Mouse (Mus musculus): Measurements from ENCODE around the gene Psmb3. TPM values are rescaled to one million over a fixed set of nuclear protein-coding genes. Genes with fewer than 3 reads are reported as not detected.

Psmb3 gene
- total RNA-seq (2023): 100 to 1,000 TPM; 119 to 126 TPM

DNA sequence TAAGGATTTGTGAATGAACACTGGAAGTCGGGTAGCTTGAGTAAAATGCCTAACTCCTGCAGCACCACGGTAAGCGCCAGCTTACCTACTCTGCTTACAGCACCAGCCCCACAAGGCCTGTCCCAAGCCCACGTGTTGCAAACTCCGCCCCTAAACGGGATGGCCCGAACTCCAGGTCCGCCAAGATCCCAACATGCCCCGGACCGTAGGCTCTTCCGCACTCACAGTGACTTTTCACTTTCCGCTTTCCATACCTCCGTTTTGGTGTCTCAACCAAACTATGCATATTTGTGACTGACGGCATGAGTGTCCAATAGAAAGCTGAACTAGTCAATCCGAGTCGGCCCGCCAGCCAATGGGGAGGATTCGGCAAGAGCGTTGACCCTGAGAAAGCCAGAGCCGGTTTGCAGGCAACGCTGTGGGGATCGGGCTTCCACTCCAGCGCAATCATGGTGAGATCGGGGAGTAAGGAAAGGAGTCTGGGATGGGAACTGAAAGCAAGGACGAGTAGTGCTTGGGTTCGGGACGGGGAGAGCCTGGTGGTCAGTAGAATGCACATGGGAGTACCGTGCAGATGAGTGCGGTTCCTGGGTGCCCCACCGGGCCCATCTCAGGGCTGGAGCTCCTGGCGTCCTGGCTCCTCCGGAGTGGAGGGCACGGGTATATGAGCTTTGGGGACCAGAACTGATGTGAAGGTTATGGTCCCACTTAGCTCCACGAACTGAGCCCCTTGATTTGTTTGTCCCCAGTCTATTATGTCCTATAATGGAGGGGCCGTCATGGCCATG lies at the start of gene Psmb3:
Gene Psmb3 (plus strand): TSS at position 361 of the 788 bp plus-strand sequence.

DNA sequence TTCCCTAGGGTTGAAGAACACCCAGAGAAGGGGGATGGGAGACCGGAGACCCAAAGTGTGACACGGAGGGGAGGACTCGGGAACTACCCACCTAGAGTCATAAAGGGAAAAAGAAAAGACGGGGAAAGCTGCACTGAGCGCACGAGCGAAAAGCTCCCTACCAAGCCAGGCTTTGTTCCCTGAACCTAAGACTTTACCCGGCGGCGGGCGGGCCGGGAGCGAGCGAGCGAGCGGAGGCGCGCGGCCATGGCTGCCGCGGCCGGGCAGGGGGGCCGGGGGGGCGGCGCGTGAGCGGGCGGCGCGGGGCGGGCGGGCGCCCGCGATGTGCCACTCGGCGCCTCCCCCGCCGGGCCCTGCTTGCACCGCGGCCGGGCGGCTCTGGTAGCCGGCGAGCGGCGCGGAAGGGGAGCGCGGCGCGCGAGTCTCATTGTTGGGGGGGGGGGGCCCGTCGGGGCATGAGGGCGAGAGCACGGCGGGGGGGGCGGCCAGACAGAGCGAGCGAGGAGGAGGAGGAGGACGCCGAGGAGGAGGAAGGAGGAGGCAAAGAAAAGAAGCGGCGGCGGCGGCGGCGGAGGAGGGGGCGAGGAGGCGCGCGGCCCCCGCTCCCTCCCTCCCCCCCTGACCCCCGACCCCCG lies 40.2 kb upstream of the Psmb3 start, which contains the start of gene Mllt6:
Gene Mllt6 (plus strand): TSS at position 522 of the 635 bp plus-strand sequence.

DNA sequence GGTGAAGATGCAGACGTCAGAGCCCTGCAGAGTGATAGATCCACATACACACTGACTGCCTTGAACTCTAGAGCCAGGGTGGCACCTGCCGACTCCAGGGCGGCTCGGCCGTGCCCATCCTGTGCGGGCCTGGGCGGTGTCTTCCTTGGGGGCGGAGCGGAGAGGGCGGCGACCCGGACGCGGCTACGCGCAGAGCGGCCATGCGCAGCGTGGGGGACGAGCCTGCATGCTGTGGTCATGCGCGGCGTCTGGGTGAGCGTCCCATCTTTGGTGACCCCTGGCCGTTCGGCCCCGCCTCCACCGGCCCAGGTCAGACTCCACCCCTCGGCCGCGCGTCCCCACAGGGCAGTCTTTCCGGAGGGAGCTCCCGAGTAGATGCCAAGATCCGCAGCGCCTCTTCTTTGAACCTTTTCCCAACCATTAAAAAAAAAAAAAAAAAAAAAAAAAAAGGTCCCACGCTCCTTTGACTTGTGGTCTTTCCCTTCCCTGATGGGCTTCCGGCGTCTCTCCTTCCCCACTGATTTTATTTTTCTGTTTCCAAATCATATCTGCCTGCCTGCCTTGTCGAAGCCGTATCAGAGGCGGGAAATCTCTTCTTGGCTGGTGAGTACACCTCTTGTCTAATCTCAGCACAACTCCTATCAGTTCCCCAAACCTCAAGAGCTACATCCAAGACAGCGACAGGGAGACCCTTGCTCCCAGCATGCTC lies 17.4 kb upstream of the Psmb3 start, which contains the start of gene Cisd3:
Gene Cisd3 (plus strand): TSS at position 214 of the 709 bp plus-strand sequence.

DNA sequence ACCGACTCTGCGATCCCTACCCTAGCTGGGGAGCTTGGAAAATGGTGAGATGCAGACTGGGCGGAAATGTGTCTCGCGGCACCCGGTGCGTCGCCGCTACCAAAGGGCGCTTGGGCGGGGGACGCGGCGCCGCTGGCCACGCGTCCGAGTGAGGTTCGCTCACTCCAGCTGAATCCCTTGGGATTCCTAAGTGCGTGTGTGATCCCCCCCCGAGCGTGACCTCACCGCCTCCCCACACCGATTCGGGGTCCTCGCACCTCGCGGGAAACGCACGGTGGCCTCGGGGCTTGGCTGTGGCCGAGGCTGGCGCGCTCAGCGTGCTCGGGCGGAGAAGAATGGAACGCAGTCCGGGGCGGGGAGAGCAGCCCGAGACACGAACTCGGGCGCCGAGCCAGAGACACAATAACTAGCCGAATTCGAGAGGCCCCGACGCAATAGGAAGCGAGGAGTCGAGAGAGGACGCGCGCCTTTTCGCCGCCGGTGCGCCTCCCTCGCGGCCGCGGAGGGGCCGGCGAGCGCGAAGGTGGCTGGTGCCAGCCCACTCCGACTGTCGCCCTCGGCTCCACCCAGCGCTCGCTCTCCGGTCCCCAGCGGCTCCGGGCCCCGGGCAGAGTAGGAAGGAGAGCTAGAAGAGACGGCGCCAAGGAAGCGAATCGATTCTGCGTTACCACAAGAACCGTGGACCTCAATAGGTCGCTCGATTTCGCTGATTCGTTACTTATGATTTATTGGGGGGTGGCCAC lies 3.0 kb upstream of the Psmb3 start, which contains the start of gene Pcgf2:
Gene Pcgf2 (minus strand): TSS at position 495 of the 743 bp plus-strand sequence.

DNA sequence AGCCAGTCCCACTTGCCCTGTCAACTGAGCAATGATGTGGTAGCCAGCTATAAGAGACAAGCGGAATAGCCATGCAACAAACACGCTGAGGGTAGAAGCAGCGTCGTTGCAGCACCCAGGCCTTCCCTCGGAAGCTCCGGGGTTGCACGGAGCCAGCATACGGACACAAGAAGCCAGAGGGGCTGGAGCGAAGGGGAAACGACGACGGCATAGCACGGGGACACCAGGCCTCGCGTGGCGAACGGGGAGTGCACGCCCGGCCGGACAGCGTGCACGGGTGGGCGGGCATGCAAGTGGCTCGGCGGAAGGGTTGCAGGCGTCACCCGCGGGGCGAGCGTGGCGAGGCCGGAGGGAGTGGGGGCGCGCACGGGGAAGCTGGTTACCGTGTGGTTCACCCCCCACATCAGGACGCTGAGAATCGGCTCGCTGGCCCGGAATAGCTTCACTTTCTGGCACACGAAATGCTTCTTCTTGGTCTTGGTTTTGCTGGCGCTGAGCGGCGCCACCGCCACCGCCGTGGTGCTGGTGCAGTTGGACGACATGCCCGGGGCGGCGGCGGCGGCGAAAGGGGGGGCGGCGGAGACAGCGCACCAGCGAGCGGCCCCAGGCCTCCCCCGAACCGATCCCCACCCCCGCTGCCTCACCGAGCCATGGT lies 41.0 kb downstream of the Psmb3 start, which contains the start of gene Pip4k2b:
Gene Pip4k2b (minus strand): TSS at position 642 of the 655 bp plus-strand sequence.

Other genes with a start within 250 kb of the Psmb3 start
- not detected for gene 4933428G20Rik, start 203.1 kb upstream of the Psmb3 start, total RNA-seq (2023)
- gene Srcin1, start 127.2 kb upstream of the Psmb3 start, total RNA-seq (2023): under 1 TPM in 1 of 2 experiments, not detected in 1; 0.23 TPM
- gene Epop, start 73.7 kb upstream of the Psmb3 start, total RNA-seq (2023): 1 to 10 TPM; 4.0 to 6.5 TPM
- gene Mllt6, start 40.0 kb upstream of the Psmb3 start, total RNA-seq (2023): 100 to 1,000 TPM; 186 to 189 TPM
- 10 to 100 TPM; 51.3 to 57.5 TPM for gene Cisd3, start 17.6 kb upstream of the Psmb3 start, total RNA-seq (2023)
- under 1 TPM in 1 of 2 experiments, not detected in 1; 0.46 TPM for gene Pcgf2, start 2.9 kb upstream of the Psmb3 start, total RNA-seq (2023)
- 10 to 100 TPM; 66.2 to 71.1 TPM for gene Pip4k2b, start 41.3 kb downstream of the Psmb3 start, total RNA-seq (2023)
- gene Cwc25, start 63.2 kb downstream of the Psmb3 start, total RNA-seq (2023): 10 to 100 TPM; 48.1 to 56.0 TPM
- not detected for gene 1700001P01Rik, start 72.5 kb downstream of the Psmb3 start, total RNA-seq (2023)
- 1,000 to 10,000 TPM; 1,852 to 1,894 TPM for gene Rpl23, start 79.0 kb downstream of the Psmb3 start, total RNA-seq (2023)
- 10 to 100 TPM; 71.1 to 77.0 TPM for gene Lasp1, start 95.6 kb downstream of the Psmb3 start, total RNA-seq (2023)
- gene B230217C12Rik, start 137.4 kb downstream of the Psmb3 start, total RNA-seq (2023): under 1 TPM; 0.36 to 0.41 TPM
- 1 to 10 TPM; 1.3 to 2.3 TPM for gene Fbxo47, start 180.8 kb downstream of the Psmb3 start, total RNA-seq (2023)

All from B cell, adult 67 days (primary cell).